Mouse (Mus musculus): Measurements from ENCODE around the gene Ctnnd1. TPM values are rescaled to one million over a fixed set of nuclear protein-coding genes. Genes with fewer than 3 reads are reported as not detected.
A peak's percentile ranks its signal among the peaks of the same experiment; 100 is the strongest.

Ctnnd1 gene
- polyA plus RNA-seq, 1 experiment: 4.4 TPM

GRCm38 (mm10) chr2:84670569-84670933, 20.0 kb upstream of the Ctnnd1 start, which contains the start of gene Selenoh:
TSS of gene Selenoh (minus strand) at chr2:84670770.
- Histone ChIP-seq H3K27me3 (replicated peaks) (no peaks in the 10 kb centered on the region), H3K4me1 (peaks cover 29% of the 10 kb centered on the region), H3K9me3 (no peaks in the 10 kb centered on the region), H3K36me3 (replicated peaks; ENCODE audit: low read length) (peaks cover 32% of the 10 kb centered on the region), H3K4me3 (replicated peaks) (peak within 1 kb of the TSS; percentile 97)
- no peak for TF ChIP-seq GATA1 (IDR thresholded peaks at IDR 0.05; ENCODE audit: borderline replicate concordance, low read length)
- TF ChIP-seq FLI1 (IDR thresholded peaks at IDR 0.05; ENCODE audit: low read length): no peak

GRCm38 (mm10) chr2:84669828-84670568, 19.4 kb upstream of the Ctnnd1 start:
- H3K4me1 ChIP-seq: peaks cover 29% of the 10 kb centered on the region
- H3K36me3 ChIP-seq (replicated peaks; ENCODE audit: low read length): peaks cover 26% of the 10 kb centered on the region
- TF ChIP-seq GATA1 (IDR thresholded peaks at IDR 0.05; ENCODE audit: borderline replicate concordance, low read length) (no peak), FLI1 (IDR thresholded peaks at IDR 0.05; ENCODE audit: low read length) (no peak)
- H3K27me3 ChIP-seq (replicated peaks): no peaks in the 10 kb centered on the region
- H3K9me3 ChIP-seq: no peaks in the 10 kb centered on the region
- H3K4me3 ChIP-seq (replicated peaks): peak overlapping the region; percentile 97

DNA sequence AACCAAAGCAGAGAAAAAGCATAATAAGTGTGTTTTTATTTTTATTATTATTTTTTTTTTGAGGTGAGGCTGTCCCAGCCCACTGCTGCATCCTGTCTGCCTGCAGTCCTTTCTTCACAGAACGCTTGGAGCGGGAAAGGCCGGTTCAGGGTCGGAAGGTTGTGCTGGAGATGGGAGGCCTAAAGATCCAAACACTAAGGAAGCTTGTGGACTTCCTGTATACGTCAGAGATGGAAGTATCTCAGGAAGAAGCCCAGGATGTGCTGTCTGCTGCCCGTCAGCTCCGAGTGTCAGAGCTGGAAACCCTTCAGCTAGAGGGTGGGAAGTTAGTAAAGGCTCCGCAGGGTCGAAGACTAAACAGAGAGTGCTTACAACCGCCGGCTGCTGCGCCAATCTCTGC, 15.5 kb upstream of the Ctnnd1 start:
- no peaks in the 10 kb centered on the region for H3K9me3 ChIP-seq
- H3K4me3 ChIP-seq (replicated peaks): no peak overlapping the region
- no peak for TF ChIP-seq FLI1 (IDR thresholded peaks at IDR 0.05; ENCODE audit: low read length)
- no peak for TF ChIP-seq GATA1 (IDR thresholded peaks at IDR 0.05; ENCODE audit: borderline replicate concordance, low read length)
- peaks cover 28% of the 10 kb centered on the region for H3K4me1 ChIP-seq
- no peaks in the 10 kb centered on the region for H3K27me3 ChIP-seq (replicated peaks)
- H3K36me3 ChIP-seq (replicated peaks; ENCODE audit: low read length): no peaks in the 10 kb centered on the region

GRCm38 (mm10) chr2:84662866-84663265, 12.3 kb upstream of the Ctnnd1 start:
- H3K9me3 ChIP-seq: 0 out of 2 replicates have a peak, but pooled peaks cover 3% of the 10 kb centered on the region
- no peaks in the 10 kb centered on the region for H3K36me3 ChIP-seq (replicated peaks; ENCODE audit: low read length)
- no peak overlapping the region for H3K4me3 ChIP-seq (replicated peaks)
- H3K27me3 ChIP-seq (replicated peaks): no peaks in the 10 kb centered on the region
- TF ChIP-seq GATA1 (IDR thresholded peaks at IDR 0.05; ENCODE audit: borderline replicate concordance, low read length): no peak
- TF ChIP-seq FLI1 (IDR thresholded peaks at IDR 0.05; ENCODE audit: low read length): no peak
- peaks cover 23% of the 10 kb centered on the region for H3K4me1 ChIP-seq

- TF ChIP-seq FLI1 (IDR thresholded peaks at IDR 0.05; ENCODE audit: low read length) (no peak), GATA1 (IDR thresholded peaks at IDR 0.05; ENCODE audit: borderline replicate concordance, low read length) (no peak)
- H3K27me3 ChIP-seq (replicated peaks): no peaks in the 10 kb centered on the region
- peak overlapping the region; percentile 33 for H3K4me3 ChIP-seq (replicated peaks)
- peaks cover 17% of the 10 kb centered on the region for H3K4me1 ChIP-seq
- no peaks in the 10 kb centered on the region for H3K36me3 ChIP-seq (replicated peaks; ENCODE audit: low read length)
- 0 out of 2 replicates have a peak, but pooled peaks cover 3% of the 10 kb centered on the region for H3K9me3 ChIP-seq
These were observed 9.7 kb upstream of the Ctnnd1 start for GRCm38 (mm10) chr2:84660253-84660652.

GRCm38 (mm10) chr2:84658806-84659205, 8.2 kb upstream of the Ctnnd1 start, which contains the start of gene Btbd18:
TSS of gene Btbd18 (plus strand) at chr2:84659079.
- TF ChIP-seq GATA1 (IDR thresholded peaks at IDR 0.05; ENCODE audit: borderline replicate concordance, low read length) (no peak), FLI1 (IDR thresholded peaks at IDR 0.05; ENCODE audit: low read length) (no peak)
- H3K4me3 ChIP-seq (replicated peaks): no peak within 1 kb of the TSS
- no peaks in the 10 kb centered on the region for H3K27me3 ChIP-seq (replicated peaks)

DNA sequence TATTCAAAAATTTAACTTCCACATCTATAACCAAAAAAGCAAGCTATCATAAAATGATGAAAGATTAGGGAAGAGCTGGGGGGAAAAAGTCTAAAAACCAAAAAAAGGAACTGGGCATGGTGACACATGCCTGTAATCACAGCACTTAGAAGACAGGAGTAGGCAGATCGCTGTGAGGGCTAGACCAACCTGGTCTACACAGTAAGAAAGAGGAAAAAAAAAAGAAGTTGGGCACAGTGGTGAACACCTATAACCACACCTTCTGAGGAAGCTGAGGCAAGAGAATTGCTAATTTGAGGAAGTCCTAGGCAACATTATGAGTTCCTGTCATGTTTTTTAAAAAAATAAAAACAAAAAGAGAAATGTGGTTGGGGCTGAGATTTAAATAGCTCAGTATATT, 5.3 kb upstream of the Ctnnd1 start:
- peaks cover 16% of the 10 kb centered on the region for H3K4me1 ChIP-seq
- H3K9me3 ChIP-seq: 0 out of 2 replicates have a peak, but pooled peaks cover 3% of the 10 kb centered on the region
- no peaks in the 10 kb centered on the region for H3K27me3 ChIP-seq (replicated peaks)
- TF ChIP-seq FLI1 (IDR thresholded peaks at IDR 0.05; ENCODE audit: low read length): no peak
- no peak overlapping the region for H3K4me3 ChIP-seq (replicated peaks)
- H3K36me3 ChIP-seq (replicated peaks; ENCODE audit: low read length): no peaks in the 10 kb centered on the region

More at GRCm38 (mm10) chr2:84658806-84659205, 8.2 kb upstream of the Ctnnd1 start, which contains the start of gene Btbd18:
- H3K36me3 ChIP-seq (replicated peaks; ENCODE audit: low read length): no peaks in the 10 kb centered on the region
- peaks cover 17% of the 10 kb centered on the region for H3K4me1 ChIP-seq
- H3K9me3 ChIP-seq: 0 out of 2 replicates have a peak, but pooled peaks cover 3% of the 10 kb centered on the region

- no peaks in the 10 kb centered on the region for H3K9me3 ChIP-seq
- H3K27me3 ChIP-seq (replicated peaks): no peaks in the 10 kb centered on the region
- H3K4me1 ChIP-seq: peaks cover 6% of the 10 kb centered on the region
- TF ChIP-seq GATA1 (IDR thresholded peaks at IDR 0.05; ENCODE audit: borderline replicate concordance, low read length) (no peak), FLI1 (IDR thresholded peaks at IDR 0.05; ENCODE audit: low read length) (no peak)
- no peak overlapping the region for H3K4me3 ChIP-seq (replicated peaks)
- H3K36me3 ChIP-seq (replicated peaks; ENCODE audit: low read length): no peaks in the 10 kb centered on the region
These were observed 2.8 kb upstream of the Ctnnd1 start for GRCm38 (mm10) chr2:84653354-84653753.

GRCm38 (mm10) chr2:84649674-84650073, 891 bp downstream of the Ctnnd1 start:
- TF ChIP-seq GATA1 (IDR thresholded peaks at IDR 0.05; ENCODE audit: borderline replicate concordance, low read length): no peak
- TF ChIP-seq FLI1 (IDR thresholded peaks at IDR 0.05; ENCODE audit: low read length): no peak
- peaks cover 9% of the 10 kb centered on the region for H3K36me3 ChIP-seq (replicated peaks; ENCODE audit: low read length)
- H3K27me3 ChIP-seq (replicated peaks): no peaks in the 10 kb centered on the region
- no peaks in the 10 kb centered on the region for H3K9me3 ChIP-seq
- peaks cover 31% of the 10 kb centered on the region for H3K4me1 ChIP-seq
- peak overlapping the region; percentile 97 for H3K4me3 ChIP-seq (replicated peaks)

- H3K4me1 ChIP-seq: peaks cover 38% of the 10 kb centered on the region
- H3K36me3 ChIP-seq (replicated peaks; ENCODE audit: low read length): peaks cover 9% of the 10 kb centered on the region
- no peaks in the 10 kb centered on the region for H3K9me3 ChIP-seq
- TF ChIP-seq GATA1 (IDR thresholded peaks at IDR 0.05; ENCODE audit: borderline replicate concordance, low read length) (no peak), FLI1 (IDR thresholded peaks at IDR 0.05; ENCODE audit: low read length) (no peak)
- peak overlapping the region; percentile 68 for H3K4me3 ChIP-seq (replicated peaks)
- no peaks in the 10 kb centered on the region for H3K27me3 ChIP-seq (replicated peaks)
These were observed 2.2 kb downstream of the Ctnnd1 start for GRCm38 (mm10) chr2:84648369-84648768.

Measured in megakaryocyte, embryonic 14.5 days (primary cell).